Mouse (Mus musculus) gastrocnemius, postnatal 25 days (tissue): ENCODE measurements around the gene Fbxl16. TPM values are rescaled to one million over a fixed set of nuclear protein-coding genes. Genes with fewer than 3 reads are reported as not detected.

Experiments used
- DNase-seq: peaks from one replicate; pipeline ENCODE4 v3.0.0; 2022
- total RNA-seq, 2 experiments: library from RNA; stranded (reverse); gene quantifications; 1 replicate in 1 of 2; 2 replicates in 1 of 2; pipeline ENCODE4 v1.2.3; 2021

Fbxl16 gene
- total RNA-seq, 2 experiments from 2014 or later: 1.5 to 1.7 TPM

GRCm38 (mm10) chr17:25842509-25842908 lies 33.6 kb downstream of the Fbxl16 start:
- no peak for DNase-seq

DNA sequence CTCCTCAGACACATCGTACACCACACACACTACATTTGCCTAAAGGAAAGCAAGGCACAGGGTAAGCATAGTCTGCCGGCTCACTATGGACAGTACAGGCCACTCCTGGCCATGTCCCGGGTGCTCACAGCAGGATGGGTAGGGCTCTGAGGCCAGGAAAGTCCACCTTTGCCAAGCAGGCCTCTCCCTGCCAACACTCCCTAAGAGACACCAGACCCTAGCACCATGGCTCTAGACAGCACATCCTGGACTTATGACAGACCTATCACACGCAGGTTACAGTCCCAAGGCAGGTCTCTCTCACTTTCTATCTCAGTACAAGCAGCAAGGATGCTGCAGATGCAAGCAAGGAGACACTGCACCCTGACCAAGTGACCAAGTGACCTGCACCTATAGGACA lies 34.2 kb downstream of the Fbxl16 start:
- no peak for DNase-seq

DNA sequence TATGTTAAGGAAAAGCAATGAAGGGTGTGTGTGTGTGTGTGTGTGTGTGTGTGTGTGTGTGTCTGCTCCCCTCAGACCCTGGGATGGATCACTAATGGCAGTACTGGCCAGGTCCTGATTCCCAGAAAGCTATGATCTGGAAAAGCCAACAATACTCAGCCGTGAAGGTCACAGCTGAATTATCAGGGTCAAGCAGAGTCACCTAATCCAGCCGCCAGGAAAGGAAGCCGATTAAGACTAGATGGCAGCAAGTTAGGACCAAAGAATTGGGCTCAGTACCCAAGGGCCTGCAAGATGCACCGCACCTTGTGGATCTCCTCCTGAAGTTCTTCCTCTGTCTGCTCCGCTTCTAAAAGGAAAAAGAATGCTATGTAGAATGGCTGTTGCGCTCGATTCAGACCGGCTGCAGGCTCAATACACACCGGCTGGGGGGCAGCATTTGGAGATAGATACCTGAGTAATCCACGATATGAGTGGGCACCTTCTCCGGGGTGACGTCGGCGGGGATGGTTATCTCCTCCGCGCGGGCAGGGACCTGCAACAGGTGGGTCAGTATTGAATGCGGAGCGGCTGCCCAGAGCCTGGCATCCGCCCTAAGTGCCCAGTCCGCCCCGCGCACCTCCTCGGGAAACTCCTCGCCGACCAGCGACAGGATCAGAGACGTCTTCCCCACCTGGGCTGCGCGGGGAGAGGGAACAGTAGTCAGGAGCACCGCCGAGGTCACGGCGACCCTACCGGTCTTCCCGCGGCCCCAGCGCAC lies 34.9 kb downstream of the Fbxl16 start:
- DNase-seq: no peak

- peak; percentile 94 for DNase-seq
Measured at GRCm38 (mm10) chr17:25844396-25844901, 35.6 kb downstream of the Fbxl16 start, which contains the start of gene Rhot2. Gene Rhot2 (minus strand): TSS chr17:25844851.

DNA sequence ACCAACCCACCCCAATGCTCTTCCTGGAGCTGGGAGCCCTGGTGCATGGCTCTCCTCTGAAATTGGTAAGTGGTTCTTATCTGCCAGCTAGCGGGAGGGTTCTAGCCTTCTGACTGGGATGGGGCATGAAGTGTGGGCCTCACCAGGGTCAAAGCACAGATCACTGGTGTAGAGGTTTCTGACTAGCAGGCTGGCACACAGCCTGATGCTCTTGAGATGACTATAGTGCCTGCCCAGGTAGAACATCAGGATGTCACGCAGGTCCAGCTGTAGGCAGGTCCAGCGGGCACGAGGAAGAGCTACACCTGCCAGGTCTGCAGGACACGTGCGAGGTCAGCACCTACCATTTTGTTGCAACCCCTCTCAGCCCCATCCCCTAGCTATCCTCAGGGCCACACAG lies 51.3 kb downstream of the Fbxl16 start:
- DNase-seq: no peak

- DNase-seq: peak; percentile 89
Measured at GRCm38 (mm10) chr17:25860832-25861703, 52.2 kb downstream of the Fbxl16 start, which contains the start of gene Wdr90. Gene Wdr90 (minus strand): TSS chr17:25861501.

DNA sequence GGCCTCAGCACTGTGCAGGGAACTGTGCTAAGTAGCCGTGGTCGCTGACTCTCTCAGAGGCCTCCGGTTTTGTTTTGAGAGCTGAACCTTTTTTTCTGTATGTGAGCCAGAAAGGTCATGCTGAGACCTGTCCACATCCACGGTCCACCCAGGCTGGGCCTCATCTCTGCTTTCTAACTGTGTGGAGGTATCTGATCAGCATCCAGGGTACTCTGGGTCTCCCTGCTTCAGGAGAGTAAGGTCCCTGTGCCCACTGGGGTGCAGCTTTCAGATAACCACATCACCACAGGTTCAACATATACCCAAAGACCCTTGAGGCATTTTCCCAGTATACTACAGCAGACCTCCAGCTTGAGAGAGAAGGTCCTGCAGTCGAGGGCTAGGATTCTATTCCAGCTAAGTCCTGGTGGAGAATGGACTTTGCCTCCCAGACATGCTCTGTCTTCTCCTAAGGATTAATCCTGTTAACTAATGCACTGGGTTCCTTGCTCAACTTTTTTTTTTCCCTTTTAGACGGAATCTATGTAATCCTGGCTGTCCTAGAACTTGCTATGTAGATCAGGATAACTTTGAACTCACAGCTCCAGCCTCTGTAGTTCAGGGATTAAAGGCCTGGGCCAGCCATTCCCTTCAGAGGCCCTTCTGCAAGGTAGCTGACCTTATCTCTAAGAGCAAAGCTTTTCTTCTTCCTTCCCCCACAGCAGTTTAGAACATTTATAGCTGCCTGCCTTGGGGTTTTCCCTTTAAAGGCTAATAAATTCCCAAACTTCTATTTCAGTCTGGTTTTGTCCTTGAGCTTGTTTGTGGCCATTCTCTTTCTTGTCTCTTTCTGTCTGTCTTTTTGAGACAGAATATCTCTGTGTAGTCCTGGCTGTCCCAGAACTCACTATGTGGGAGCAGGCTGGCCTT lies 53.1 kb downstream of the Fbxl16 start:
- DNase-seq: no peak

- no peak for DNase-seq
Measured at GRCm38 (mm10) chr17:25863681-25864080, 54.8 kb downstream of the Fbxl16 start.

GRCm38 (mm10) chr17:25864311-25864710 lies 55.4 kb downstream of the Fbxl16 start:
- DNase-seq: no peak

GRCm38 (mm10) chr17:25865288-25865687 lies 56.4 kb downstream of the Fbxl16 start:
- DNase-seq: no peak

GRCm38 (mm10) chr17:25866172-25866571 lies 57.3 kb downstream of the Fbxl16 start:
- DNase-seq: no peak

DNA sequence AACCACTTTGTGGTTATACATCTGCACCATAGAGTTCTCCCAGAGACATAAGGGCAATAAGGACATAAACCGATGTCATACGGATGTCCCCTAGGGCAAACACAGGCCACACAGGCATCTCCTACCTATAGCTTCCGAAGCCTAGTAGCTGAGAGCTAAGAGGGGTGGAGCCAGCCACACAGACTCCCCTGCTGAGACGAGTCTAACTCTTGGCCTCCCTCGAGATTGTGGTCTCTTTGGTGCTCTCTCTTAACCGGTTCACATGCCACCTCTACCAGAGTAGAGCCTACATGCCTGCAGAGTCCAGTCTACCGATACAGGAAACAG lies 58.6 kb downstream of the Fbxl16 start:
- DNase-seq: no peak

DNA sequence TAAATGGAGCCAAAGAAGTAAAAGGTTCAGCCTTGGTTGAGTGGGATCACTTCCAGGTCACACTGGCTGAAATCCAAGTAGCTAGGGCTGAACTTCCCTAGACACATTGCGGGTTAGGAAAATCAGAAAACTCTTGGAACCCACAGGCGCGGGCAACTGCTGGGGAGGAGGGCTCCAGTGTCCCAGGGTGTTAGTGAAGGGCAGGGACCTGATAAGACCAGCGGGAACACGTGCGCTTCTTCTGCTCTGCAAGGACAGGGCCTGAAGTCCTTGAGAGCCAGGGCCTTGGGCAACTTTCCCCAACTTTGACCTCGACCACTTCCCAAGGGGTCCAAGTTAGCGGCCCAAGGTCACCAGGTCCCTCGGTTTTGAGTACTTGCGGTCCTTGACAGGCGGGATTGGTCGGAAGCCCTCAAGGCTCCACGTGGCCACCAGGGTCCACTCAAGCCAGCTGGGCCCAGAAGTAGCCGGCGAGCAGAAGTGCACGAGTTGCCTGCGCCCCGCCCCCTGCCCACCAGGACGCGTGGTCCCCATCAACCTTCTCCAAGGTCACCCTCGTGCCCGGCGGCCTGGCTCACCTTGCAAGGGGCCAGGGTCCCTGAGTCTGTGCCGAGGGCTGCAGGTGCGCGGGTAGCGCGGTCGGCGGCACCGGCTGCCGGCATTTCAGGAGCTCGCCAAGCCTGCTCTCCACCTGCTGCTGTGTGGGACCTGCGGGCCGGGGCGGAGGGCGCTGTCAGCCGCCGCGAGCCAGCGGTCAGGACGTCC lies 59.1 kb downstream of the Fbxl16 start:
- DNase-seq: peak; percentile 68

GRCm38 (mm10) chr17:25868601-25869191 lies 59.8 kb downstream of the Fbxl16 start, which contains the start of gene Mcrip2:
Gene Mcrip2 (minus strand): TSS chr17:25868764.
- DNase-seq: peak; percentile 88

DNA sequence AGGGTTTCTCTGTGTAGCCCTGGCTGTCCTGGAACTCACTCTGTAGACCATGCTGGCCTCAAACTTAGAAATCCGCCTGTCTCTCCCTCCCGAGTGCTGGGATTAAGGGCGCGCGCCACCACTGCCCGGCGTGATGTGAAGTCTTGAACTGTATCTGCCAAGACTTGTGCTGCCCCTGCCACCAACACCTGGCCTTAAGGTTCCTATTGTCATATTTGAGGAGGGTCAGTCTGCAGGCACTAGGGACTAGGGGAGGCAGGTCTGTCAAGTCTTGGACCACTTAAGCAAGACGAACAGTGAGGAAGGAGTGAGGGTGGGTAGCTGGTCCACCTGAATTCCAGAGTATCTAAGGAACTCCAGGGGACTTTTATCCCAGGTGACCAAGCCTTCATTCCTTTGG lies 60.6 kb downstream of the Fbxl16 start:
- no peak for DNase-seq

DNA sequence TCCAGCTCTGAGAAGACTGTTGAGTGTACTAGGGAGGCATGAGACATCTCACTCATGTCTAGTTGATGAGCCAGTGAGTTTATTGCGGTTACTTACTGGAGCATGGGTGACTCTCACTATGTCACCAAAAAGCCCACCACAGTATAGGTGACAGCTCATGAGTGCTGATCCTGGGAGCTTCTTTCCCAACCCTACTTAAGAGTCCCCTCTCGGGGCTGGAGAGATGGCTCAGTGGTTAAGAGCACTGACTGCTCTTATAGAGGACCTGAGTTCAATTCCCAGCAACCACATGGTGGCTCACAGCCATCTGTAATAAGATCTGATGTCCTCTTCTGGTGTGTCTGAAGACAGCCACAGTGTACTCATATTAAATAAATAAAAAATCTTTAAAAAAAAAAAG lies 61.1 kb downstream of the Fbxl16 start:
- DNase-seq: no peak
